Mouse (Mus musculus): ENCODE measurements around the gene Nup160. TPM values are rescaled to one million over a fixed set of nuclear protein-coding genes. Genes with fewer than 3 reads are reported as not detected.

Nup160 gene
- polyA plus RNA-seq, 1 experiment from 2014 or later = 57.0 TPM

- Histone ChIP-seq H3K4me3 (ENCODE audit: low read depth, low read length) (no peak overlapping the region), H3K27ac (ENCODE audit: low read depth, low read length) (no peak overlapping the region), H3K9ac (ENCODE audit: low read length) (no peak overlapping the region), H3K4me2 (no peak overlapping the region), H3K9me3 (ENCODE audit: control insufficient read depth, low read length) (no peaks in the 10 kb centered on the region), H3K27me3 (ENCODE audit: control insufficient read depth, insufficient read depth, low read length) (no peaks in the 10 kb centered on the region), H3K4me1 (ENCODE audit: control insufficient read depth, insufficient read depth, low read length) (no peaks in the 10 kb centered on the region), H3K36me3 (ENCODE audit: control insufficient read depth, insufficient read depth, low read length) (no peaks in the 10 kb centered on the region)
- WGBS = 73% methylated on average over 4 of the region's 4 CpGs
- DNase-seq (ENCODE audit: low spot score, missing footprints) = no peak
- ATAC-seq (ENCODE audit: low FRiP score) = no peak
Measured at GRCm38 (mm10) chr2:90658613-90659012, 18.4 kb upstream of the Nup160 start.

GRCm38 (mm10) chr2:90659016-90659415 is 18.0 kb upstream of the Nup160 start:
- DNase-seq (ENCODE audit: low spot score, missing footprints) (no peak), ATAC-seq (ENCODE audit: low FRiP score) (no peak)
- no peak overlapping the region for H3K9ac ChIP-seq (ENCODE audit: low read length)
- H3K4me1 ChIP-seq (ENCODE audit: control insufficient read depth, insufficient read depth, low read length) = no peaks in the 10 kb centered on the region
- no peaks in the 10 kb centered on the region for H3K36me3 ChIP-seq (ENCODE audit: control insufficient read depth, insufficient read depth, low read length)
- H3K27ac ChIP-seq (ENCODE audit: low read depth, low read length) = no peak overlapping the region
- no peak overlapping the region for H3K4me3 ChIP-seq (ENCODE audit: low read depth, low read length)
- 82% methylated on average over 1 of the region's 1 CpGs for WGBS
- H3K4me2 ChIP-seq = no peak overlapping the region
- H3K27me3 ChIP-seq (ENCODE audit: control insufficient read depth, insufficient read depth, low read length) = no peaks in the 10 kb centered on the region
- H3K9me3 ChIP-seq (ENCODE audit: control insufficient read depth, low read length) = no peaks in the 10 kb centered on the region

GRCm38 (mm10) chr2:90659639-90660038 is 17.4 kb upstream of the Nup160 start:
- Histone ChIP-seq H3K27ac (ENCODE audit: low read depth, low read length) (no peak overlapping the region), H3K9me3 (ENCODE audit: control insufficient read depth, low read length) (no peaks in the 10 kb centered on the region), H3K4me1 (ENCODE audit: control insufficient read depth, insufficient read depth, low read length) (no peaks in the 10 kb centered on the region), H3K36me3 (ENCODE audit: control insufficient read depth, insufficient read depth, low read length) (no peaks in the 10 kb centered on the region), H3K27me3 (ENCODE audit: control insufficient read depth, insufficient read depth, low read length) (no peaks in the 10 kb centered on the region), H3K9ac (ENCODE audit: low read length) (no peak overlapping the region), H3K4me3 (ENCODE audit: low read depth, low read length) (no peak overlapping the region), H3K4me2 (no peak overlapping the region)
- DNase-seq (ENCODE audit: low spot score, missing footprints) (no peak), ATAC-seq (ENCODE audit: low FRiP score) (no peak)
- WGBS = 66% methylated on average over 3 of the region's 3 CpGs

- no peaks in the 10 kb centered on the region for H3K36me3 ChIP-seq (ENCODE audit: control insufficient read depth, insufficient read depth, low read length)
- H3K4me1 ChIP-seq (ENCODE audit: control insufficient read depth, insufficient read depth, low read length) = no peaks in the 10 kb centered on the region
- WGBS = 88% methylated on average over 1 of the region's 1 CpGs
- no peak overlapping the region for H3K4me2 ChIP-seq
- H3K27ac ChIP-seq (ENCODE audit: low read depth, low read length) = no peak overlapping the region
- no peaks in the 10 kb centered on the region for H3K9me3 ChIP-seq (ENCODE audit: control insufficient read depth, low read length)
- H3K27me3 ChIP-seq (ENCODE audit: control insufficient read depth, insufficient read depth, low read length) = no peaks in the 10 kb centered on the region
- H3K9ac ChIP-seq (ENCODE audit: low read length) = no peak overlapping the region
- H3K4me3 ChIP-seq (ENCODE audit: low read depth, low read length) = no peak overlapping the region
- DNase-seq (ENCODE audit: low spot score, missing footprints) (no peak), ATAC-seq (ENCODE audit: low FRiP score) (no peak)
Measured at GRCm38 (mm10) chr2:90660947-90661346, 16.1 kb upstream of the Nup160 start.

- no peak overlapping the region for H3K4me2 ChIP-seq
- no peaks in the 10 kb centered on the region for H3K4me1 ChIP-seq (ENCODE audit: control insufficient read depth, insufficient read depth, low read length)
- H3K9ac ChIP-seq (ENCODE audit: low read length) = no peak overlapping the region
- WGBS = 60% methylated on average over 3 of the region's 3 CpGs
- H3K36me3 ChIP-seq (ENCODE audit: control insufficient read depth, insufficient read depth, low read length) = no peaks in the 10 kb centered on the region
- H3K4me3 ChIP-seq (ENCODE audit: low read depth, low read length) = no peak overlapping the region
- no peaks in the 10 kb centered on the region for H3K9me3 ChIP-seq (ENCODE audit: control insufficient read depth, low read length)
- no peak for ATAC-seq (ENCODE audit: low FRiP score)
- DNase-seq (ENCODE audit: low spot score, missing footprints) = no peak
- H3K27ac ChIP-seq (ENCODE audit: low read depth, low read length) = no peak overlapping the region
- no peaks in the 10 kb centered on the region for H3K27me3 ChIP-seq (ENCODE audit: control insufficient read depth, insufficient read depth, low read length)
Measured at GRCm38 (mm10) chr2:90661426-90661825, 15.6 kb upstream of the Nup160 start.

- Histone ChIP-seq H3K27ac (ENCODE audit: low read depth, low read length) (no peak overlapping the region), H3K27me3 (ENCODE audit: control insufficient read depth, insufficient read depth, low read length) (no peaks in the 10 kb centered on the region), H3K4me3 (ENCODE audit: low read depth, low read length) (no peak overlapping the region), H3K9me3 (ENCODE audit: control insufficient read depth, low read length) (no peaks in the 10 kb centered on the region), H3K36me3 (ENCODE audit: control insufficient read depth, insufficient read depth, low read length) (no peaks in the 10 kb centered on the region), H3K4me1 (ENCODE audit: control insufficient read depth, insufficient read depth, low read length) (no peaks in the 10 kb centered on the region), H3K9ac (ENCODE audit: low read length) (no peak overlapping the region), H3K4me2 (no peak overlapping the region)
- DNase-seq (ENCODE audit: low spot score, missing footprints) (no peak), ATAC-seq (ENCODE audit: low FRiP score) (no peak)
- 72% methylated on average over 11 of the region's 11 CpGs for WGBS
Measured at GRCm38 (mm10) chr2:90666591-90667387, 10.2 kb upstream of the Nup160 start.

- H3K27me3 ChIP-seq (ENCODE audit: control insufficient read depth, insufficient read depth, low read length) = no peaks in the 10 kb centered on the region
- DNase-seq (ENCODE audit: low spot score, missing footprints) = no peak
- no peaks in the 10 kb centered on the region for H3K4me1 ChIP-seq (ENCODE audit: control insufficient read depth, insufficient read depth, low read length)
- H3K4me3 ChIP-seq (ENCODE audit: low read depth, low read length) = no peak overlapping the region
- no peak overlapping the region for H3K4me2 ChIP-seq
- no peak for ATAC-seq (ENCODE audit: low FRiP score)
- H3K9me3 ChIP-seq (ENCODE audit: control insufficient read depth, low read length) = no peaks in the 10 kb centered on the region
- H3K27ac ChIP-seq (ENCODE audit: low read depth, low read length) = no peak overlapping the region
- WGBS = 62% methylated on average over 21 of the region's 21 CpGs
- H3K9ac ChIP-seq (ENCODE audit: low read length) = no peak overlapping the region
- no peaks in the 10 kb centered on the region for H3K36me3 ChIP-seq (ENCODE audit: control insufficient read depth, insufficient read depth, low read length)
Measured at GRCm38 (mm10) chr2:90667388-90668265, 9.4 kb upstream of the Nup160 start.

- Histone ChIP-seq H3K9me3 (ENCODE audit: control insufficient read depth, low read length) (no peaks in the 10 kb centered on the region), H3K27me3 (ENCODE audit: control insufficient read depth, insufficient read depth, low read length) (no peaks in the 10 kb centered on the region), H3K27ac (ENCODE audit: low read depth, low read length) (no peak overlapping the region), H3K36me3 (ENCODE audit: control insufficient read depth, insufficient read depth, low read length) (no peaks in the 10 kb centered on the region), H3K4me3 (ENCODE audit: low read depth, low read length) (no peak overlapping the region), H3K4me1 (ENCODE audit: control insufficient read depth, insufficient read depth, low read length) (no peaks in the 10 kb centered on the region), H3K4me2 (no peak overlapping the region), H3K9ac (ENCODE audit: low read length) (no peak overlapping the region)
- 90% methylated on average over 6 of the region's 6 CpGs for WGBS
- ATAC-seq (ENCODE audit: low FRiP score) (no peak), DNase-seq (ENCODE audit: low spot score, missing footprints) (no peak)
Measured at GRCm38 (mm10) chr2:90670343-90670742, 6.7 kb upstream of the Nup160 start.

GRCm38 (mm10) chr2:90673339-90673738 is 3.7 kb upstream of the Nup160 start:
- ATAC-seq (ENCODE audit: low FRiP score) = no peak
- no peak for DNase-seq (ENCODE audit: low spot score, missing footprints)
- Histone ChIP-seq H3K36me3 (ENCODE audit: control insufficient read depth, insufficient read depth, low read length) (no peaks in the 10 kb centered on the region), H3K9ac (ENCODE audit: low read length) (no peak overlapping the region), H3K4me2 (no peak overlapping the region), H3K4me1 (ENCODE audit: control insufficient read depth, insufficient read depth, low read length) (no peaks in the 10 kb centered on the region), H3K4me3 (ENCODE audit: low read depth, low read length) (no peak overlapping the region), H3K27me3 (ENCODE audit: control insufficient read depth, insufficient read depth, low read length) (no peaks in the 10 kb centered on the region), H3K27ac (ENCODE audit: low read depth, low read length) (no peak overlapping the region), H3K9me3 (ENCODE audit: control insufficient read depth, low read length) (no peaks in the 10 kb centered on the region)
- WGBS = 100% methylated on average over 1 of the region's 1 CpGs

Data from midbrain, embryonic 11.5 days (tissue).